Mouse (Mus musculus): Measurements from ENCODE around the gene Akr1c12.

GRCm38 (mm10) chr13:4228441-4228840, 50.8 kb downstream of the Akr1c12 start, which contains the start of gene Akr1c19:
- no peak for TF ChIP-seq POLR2A (IDR thresholded peaks at IDR 0.05; ENCODE audit: extremely low read depth, insufficient read depth, low read length)
- TF ChIP-seq CTCF (IDR thresholded peaks at IDR 0.05; ENCODE audit: extremely low read depth, insufficient read depth, low read length): no peak
